ENCODE assay signal across 9 mouse cellular contexts in genomic region chr9:60718284-60718683, GRCm38 (mm10). TPM values are rescaled to one million over a fixed set of nuclear protein-coding genes. Genes with fewer than 3 reads are reported as not detected.
DNase-seq lines count a peak whose midpoint lies in the region; ATAC-seq lines count a peak whose summit lies in the region.
"Had no signal": no experiment of that assay in that cellular context is flagged by ENCODE, and none has a peak within 500 bp of the region (broad histone marks: within the 10 kb centered on the region; RNA-seq: fewer than 3 reads in every experiment).

No protein-coding gene starts in this region.

- H3K9me3 ChIP-seq in heart, embryonic 10.5 days = no peaks in the 10 kb centered on the region
- H3K9me3 ChIP-seq: lung, embryonic 15.5 days had no signal

- peak; percentile 57 to 82 for DNase-seq in heart, adult 18-20 months
- DNase-seq in heart, embryonic 10.5 days (ENCODE audit: low spot score) = no peak
- DNase-seq in right cerebral cortex, postnatal 4 days = peak; percentile 39
- no peak for DNase-seq in right cerebral cortex, postnatal 25 days
- DNase-seq in c-Kit-positive CD71-positive TER-119-negative erythroid progenitor cells, embryonic 14.5 days (ENCODE audit: low read depth) = peak; percentile 4
- DNase-seq in kidney, adult 8-10 months = peak; percentile 47 to 70
- DNase-seq in frontal cortex, postnatal 10 days (ENCODE audit: low spot score in 2 of 2) = no peak

- peaks cover 2% of the 10 kb centered on the region; the same call in 1 of the 2 replicates for H3K4me1 ChIP-seq in heart, embryonic 10.5 days

- H3K27ac ChIP-seq in heart, embryonic 10.5 days = no peak overlapping the region
- H3K27ac ChIP-seq: lung, embryonic 15.5 days had no signal

- ATAC-seq in megakaryocyte progenitor cell, adult 5-6 weeks (replicated peaks; ENCODE audit: poor library complexity) = 0 out of 2 replicates have a peak, but pooled peaks have one; percentile 48

- H3K4me3 ChIP-seq in heart, embryonic 10.5 days = no peak overlapping the region
- H3K4me3 ChIP-seq: lung, embryonic 15.5 days had no signal

- H3K36me3 ChIP-seq in heart, embryonic 10.5 days = no peaks in the 10 kb centered on the region
- H3K36me3 ChIP-seq: lung, embryonic 15.5 days had no signal

- H3K27me3 ChIP-seq in heart, embryonic 10.5 days (ENCODE audit: insufficient read depth, poor library complexity, severe bottlenecking) = peaks cover 20% of the 10 kb centered on the region

- 56% methylated on average over 3 of the region's 3 CpGs for WGBS in heart, embryonic 10.5 days

RNA-seq across cellular contexts. Expression of gene Larp6, which starts 5.5 kb away (rescaled TPM):
- 1 to 10 TPM; 1.1 to 1.3 TPM for total RNA-seq in heart, adult 18-20 months (2021)
- 0.44 and 0.68 TPM in 2 replicates for polyA plus RNA-seq in heart, embryonic 10.5 days (2016; fragmentation: Nextera tagmentation; extraction: Ambion mirVana)
- not detected in 2 replicates for total RNA-seq in megakaryocyte progenitor cell, adult 5-6 weeks (2015)
- not detected in 2 replicates for total RNA-seq in megakaryocyte progenitor cell, adult 5-6 weeks (2017)

RNA-seq across cellular contexts. Expression of gene Lrrc49, which starts 30.3 kb away (rescaled TPM):
- total RNA-seq in heart, adult 18-20 months (2021) = 1 to 10 TPM; 3.5 to 4.4 TPM
- polyA plus RNA-seq in heart, embryonic 10.5 days (2016; fragmentation: Nextera tagmentation; extraction: Ambion mirVana) = 9.0 and 12.4 TPM in 2 replicates
- total RNA-seq in megakaryocyte progenitor cell, adult 5-6 weeks (2015) = 4.2 and 6.8 TPM in 2 replicates
- 4.4 and 7.0 TPM in 2 replicates for total RNA-seq in megakaryocyte progenitor cell, adult 5-6 weeks (2017)

Comparison
In these comparisons a context has a peak if more than half of its experiments do, and no peak if none do; other contexts are left out.
1. DNase-seq: peak in heart, adult 18-20 months (2 of 2), right cerebral cortex, postnatal 4 days (single experiment), c-Kit-positive CD71-positive TER-119-negative erythroid progenitor cells, embryonic 14.5 days (single experiment) and kidney, adult 8-10 months (2 of 2); none in heart, embryonic 10.5 days (single experiment), right cerebral cortex, postnatal 25 days (single experiment) and frontal cortex, postnatal 10 days (0 of 2).